Mouse (Mus musculus): ENCODE results near the gene Srsf5.
"Not testable (repeated sequence)": the region's sequence is repeated elsewhere in the genome, so short reads cannot be mapped to it uniquely, and the experiment has no call there.

The Srsf5 gene

DNA sequence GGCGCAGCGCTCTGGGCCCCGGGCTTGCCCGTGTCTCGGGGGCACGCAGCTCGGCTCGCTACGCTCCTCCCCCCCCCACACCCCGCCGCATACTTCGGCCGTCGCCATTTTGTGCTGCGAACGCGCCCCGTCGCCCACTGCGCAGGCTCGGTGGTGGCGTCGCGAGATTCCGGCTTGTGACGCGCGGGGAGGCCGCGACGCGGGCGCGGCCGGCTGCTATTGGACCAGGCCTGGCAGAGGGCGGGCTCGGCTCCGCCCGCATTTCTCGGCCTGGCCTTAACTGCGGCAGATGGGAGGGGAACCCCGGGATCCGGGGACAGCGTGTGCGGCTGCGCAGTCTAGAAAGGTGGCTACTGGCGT is 672 bp downstream of the Srsf5 start:
- in situ Hi-C loops (cut with MboI, MseI) = no loop called here

GRCm38 (mm10) chr12:80948202-80948601 is 2.9 kb downstream of the Srsf5 start:
- in situ Hi-C loops (cut with MboI, MseI) = no loop called here

- in situ Hi-C loops (cut with MboI, MseI) = not testable (repeated sequence)
Measured at GRCm38 (mm10) chr12:80949603-80950002, 4.3 kb downstream of the Srsf5 start.

DNA sequence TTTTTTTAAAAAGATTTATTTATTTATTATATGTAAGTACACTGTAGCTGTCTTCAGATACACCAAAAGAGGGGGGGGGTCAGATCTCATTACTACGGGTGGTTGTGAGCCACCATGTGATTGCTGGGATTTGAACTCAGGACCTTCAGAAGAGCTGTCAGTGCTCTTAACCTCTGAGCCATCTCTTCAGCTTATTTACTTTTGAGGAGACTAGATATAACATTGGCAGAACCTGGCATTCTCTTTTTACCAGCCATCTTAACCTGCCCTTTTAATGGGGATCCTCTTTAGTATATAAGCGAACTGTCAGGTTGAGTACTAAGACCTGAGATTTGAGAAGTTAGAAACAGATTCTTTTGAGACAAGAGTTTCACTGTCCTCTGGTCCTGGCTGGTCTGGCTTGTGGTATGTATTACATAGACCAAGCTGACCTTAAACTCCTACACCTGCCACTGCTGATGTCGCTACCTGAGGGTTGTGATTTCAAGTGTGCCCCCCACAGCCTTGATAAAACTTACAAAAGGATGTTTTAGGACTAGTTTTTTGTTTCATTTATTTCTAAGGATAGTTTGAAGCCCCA is 6.4 kb downstream of the Srsf5 start:
- in situ Hi-C loops (cut with MboI, MseI) = no loop called here

DNA sequence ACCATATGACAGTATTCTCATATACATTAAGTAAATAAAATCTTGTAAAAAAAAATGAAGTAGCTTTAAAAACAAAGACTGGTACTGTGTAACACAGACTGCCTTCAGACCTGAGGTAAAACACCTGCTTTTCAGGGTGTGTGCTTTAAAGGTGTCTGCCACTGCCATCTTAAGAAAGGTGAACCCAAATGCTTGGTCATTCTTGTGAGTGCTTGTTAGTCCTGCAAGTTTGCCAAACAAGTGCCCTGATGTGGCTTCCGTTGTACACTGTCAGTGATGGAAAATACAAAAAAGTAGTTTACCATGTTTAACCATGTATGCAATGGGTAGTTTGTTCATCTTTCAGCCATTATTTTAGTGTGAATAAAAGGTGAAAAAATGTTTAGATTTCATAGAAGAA is 7.2 kb downstream of the Srsf5 start:
- in situ Hi-C loops (cut with MboI, MseI) = no loop called here

DNA sequence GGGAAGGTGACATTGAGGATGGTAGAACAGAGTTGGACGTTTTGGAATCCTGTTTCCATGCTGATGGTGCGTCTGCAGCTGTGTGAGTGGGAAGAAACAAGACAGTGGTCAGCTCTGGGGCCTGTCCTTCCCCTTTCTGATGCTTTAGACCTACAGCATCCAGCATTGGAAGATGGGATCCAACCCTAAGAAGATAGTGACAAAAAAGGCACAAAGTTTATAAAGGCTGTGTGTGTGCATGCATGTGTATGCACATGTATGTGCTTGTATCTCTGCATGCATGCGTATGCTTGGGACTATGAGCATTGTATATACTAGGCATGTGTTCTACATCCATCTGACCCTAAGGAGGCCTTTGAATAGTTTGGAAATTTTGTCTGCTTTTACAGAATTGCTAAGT is 10.7 kb downstream of the Srsf5 start:
- in situ Hi-C loops (cut with MboI, MseI) = no loop called here

- in situ Hi-C loops (cut with MboI, MseI) = no loop called here
Measured at GRCm38 (mm10) chr12:80957961-80958360, 12.7 kb downstream of the Srsf5 start.

GRCm38 (mm10) chr12:80962566-80962965 is 17.3 kb downstream of the Srsf5 start:
- in situ Hi-C loops (cut with MboI, MseI) = no loop called here

DNA sequence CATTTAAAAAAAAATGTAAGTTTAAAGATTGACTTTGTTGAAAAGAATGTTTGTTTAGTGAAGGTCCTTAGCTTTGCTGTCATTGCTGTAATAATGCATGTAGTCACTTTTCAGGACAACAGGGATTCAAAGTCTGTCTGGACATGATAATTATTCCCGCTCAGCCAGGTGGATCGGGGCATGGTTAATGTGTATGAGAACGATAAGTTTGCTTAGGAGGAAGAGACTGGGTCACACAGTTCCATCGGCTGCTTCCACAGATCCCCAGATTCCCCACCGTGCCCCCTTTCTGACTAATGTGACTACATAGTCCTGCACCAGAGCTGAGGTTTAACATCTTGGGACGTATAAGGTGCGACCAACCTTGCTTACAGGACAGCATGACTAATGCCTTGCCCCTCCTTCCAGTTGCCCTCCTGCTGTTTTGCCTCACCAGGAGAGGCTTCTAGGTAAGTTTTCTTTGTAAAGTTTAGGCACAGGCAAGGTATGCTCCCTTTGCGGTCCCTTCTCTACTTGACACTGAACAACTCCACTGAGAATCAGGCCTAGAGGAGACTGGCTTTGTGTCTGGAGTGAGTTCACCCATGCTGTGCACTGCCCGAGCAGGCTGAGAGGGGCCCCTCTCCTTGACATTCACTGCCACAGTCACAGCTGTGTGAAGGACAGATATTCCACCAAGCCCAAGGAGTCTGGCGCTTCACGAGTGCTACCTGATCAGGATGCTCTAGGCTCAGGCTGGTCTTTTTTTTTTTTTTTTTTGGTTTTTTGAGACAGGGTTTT is 20.9 kb downstream of the Srsf5 start:
- in situ Hi-C loops (cut with MboI, MseI) = no loop called here

DNA sequence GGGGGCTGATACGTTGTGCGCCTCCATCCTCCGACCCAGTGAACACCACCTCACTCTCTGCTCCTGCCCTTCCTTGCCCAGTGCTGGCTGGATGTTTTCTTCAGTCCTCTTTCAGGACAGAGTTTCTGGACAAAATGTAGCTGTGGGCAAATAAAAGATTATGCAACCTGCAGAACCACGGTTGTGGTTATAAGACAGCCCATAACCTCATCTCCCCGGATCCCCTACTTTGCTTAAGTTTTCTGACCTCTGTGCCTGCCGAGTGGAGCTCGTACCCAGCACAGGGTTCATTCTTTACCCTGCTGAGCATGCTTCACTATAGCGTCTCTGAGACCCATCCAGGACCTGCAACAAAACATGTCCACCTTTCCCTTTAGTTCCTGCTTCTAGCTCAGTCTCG is 22.6 kb downstream of the Srsf5 start:
- in situ Hi-C loops (cut with MboI, MseI) = no loop called here

DNA sequence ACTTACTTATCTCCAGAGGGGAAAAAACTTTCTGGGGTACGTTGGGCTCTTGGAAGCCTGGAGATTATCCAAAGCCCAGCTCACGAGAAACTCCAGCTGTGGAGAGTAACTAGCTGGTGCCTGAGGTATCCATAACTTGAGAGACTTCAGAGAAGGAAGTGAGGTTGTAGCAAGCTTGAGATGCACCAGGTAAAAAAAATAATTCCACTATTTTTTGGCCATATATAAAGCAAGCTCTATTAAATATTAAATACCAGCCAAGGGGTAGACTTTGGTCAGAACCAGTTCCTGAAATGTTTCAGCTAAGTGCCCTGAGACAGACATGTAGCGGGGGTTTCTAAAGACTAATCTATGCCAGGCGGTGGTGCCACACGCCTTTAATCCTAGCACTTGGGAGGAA is 23.3 kb downstream of the Srsf5 start, which contains the start of gene Slc10a1:
Slc10a1 (minus strand) TSS at position 101 of the 400 bp plus-strand sequence.
- in situ Hi-C loops (cut with MboI, MseI) = no loop called here

GRCm38 (mm10) chr12:80970181-80970705 is 24.9 kb downstream of the Srsf5 start:
- in situ Hi-C loops (cut with MboI, MseI) = no loop called here

DNA sequence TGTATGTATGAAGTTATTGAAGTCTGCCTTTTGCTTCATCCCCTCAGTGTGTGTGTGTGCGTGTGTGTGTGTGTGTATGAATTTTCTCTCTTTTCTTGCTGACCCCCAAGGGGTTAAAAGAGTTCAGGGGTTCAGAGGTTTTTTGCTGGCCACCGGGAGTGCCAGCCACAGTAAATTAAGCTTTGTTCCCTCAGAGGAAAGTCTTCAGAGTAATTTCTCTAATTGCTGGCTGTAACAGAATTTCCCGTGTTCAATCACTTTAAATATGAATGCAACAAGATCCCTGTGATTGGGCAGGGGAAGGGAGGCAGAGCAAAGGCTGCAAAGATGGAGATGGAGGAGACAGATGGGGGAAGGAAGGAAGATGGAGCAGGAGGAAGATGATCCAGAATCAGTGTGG is 26.5 kb downstream of the Srsf5 start:
- in situ Hi-C loops (cut with MboI, MseI) = no loop called here

GRCm38 (mm10) chr12:80975939-80976671 is 30.8 kb downstream of the Srsf5 start:
- in situ Hi-C loops (cut with MboI, MseI) = no loop called here

GRCm38 (mm10) chr12:80982326-80982725 is 37.0 kb downstream of the Srsf5 start:
- in situ Hi-C loops (cut with MboI, MseI) = loop anchor here (5.0 kb wide), 1 partner anchor 205 kb away; no protein-coding TSS in a partner anchor

DNA sequence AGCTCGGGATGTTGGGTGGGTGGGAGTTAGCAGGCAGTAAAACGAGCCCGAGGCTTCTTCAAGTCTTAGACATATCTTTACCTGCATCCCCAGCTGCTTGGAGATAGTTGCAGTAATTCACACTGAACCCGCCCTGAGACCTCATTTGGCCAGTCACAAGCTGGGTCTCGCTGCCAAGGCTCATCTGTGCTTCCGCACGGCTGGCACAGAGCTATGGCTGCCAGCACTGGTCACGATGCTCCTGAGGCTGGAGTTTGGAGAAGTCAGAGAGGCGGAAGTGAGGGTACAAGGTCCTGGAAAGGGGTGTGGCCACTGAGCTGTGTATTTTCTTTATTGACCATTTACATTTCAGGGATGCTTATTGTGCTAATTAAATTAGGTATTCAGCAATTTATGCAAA is 38.4 kb downstream of the Srsf5 start:
- in situ Hi-C loops (cut with MboI, MseI) = loop anchor here (5.0 kb wide), 1 partner anchor 204 kb away; no protein-coding TSS in a partner anchor

DNA sequence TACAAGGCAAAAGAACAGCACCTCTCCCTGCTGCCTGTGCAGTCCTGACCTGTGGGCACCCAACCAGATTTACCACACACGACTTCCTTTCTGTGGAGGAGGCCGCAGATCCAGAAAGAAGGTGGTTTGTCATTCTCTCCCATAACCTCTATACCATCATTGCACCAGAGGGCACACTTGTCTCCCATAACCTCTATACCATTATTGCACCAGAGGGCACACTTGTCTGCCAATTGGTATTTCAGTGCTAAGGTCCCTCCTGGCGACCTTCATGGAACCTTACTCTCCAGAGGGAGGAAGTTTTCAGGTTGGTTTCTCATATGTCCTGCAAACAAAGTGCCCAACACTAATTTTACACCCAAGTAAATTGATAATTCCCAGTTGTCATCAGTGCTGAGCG is 41.3 kb downstream of the Srsf5 start:
- in situ Hi-C loops (cut with MboI, MseI) = loop anchor here in 1 of 2 experiments (5.0 kb wide), 1 partner anchor 416 kb away; no protein-coding TSS in a partner anchor

DNA sequence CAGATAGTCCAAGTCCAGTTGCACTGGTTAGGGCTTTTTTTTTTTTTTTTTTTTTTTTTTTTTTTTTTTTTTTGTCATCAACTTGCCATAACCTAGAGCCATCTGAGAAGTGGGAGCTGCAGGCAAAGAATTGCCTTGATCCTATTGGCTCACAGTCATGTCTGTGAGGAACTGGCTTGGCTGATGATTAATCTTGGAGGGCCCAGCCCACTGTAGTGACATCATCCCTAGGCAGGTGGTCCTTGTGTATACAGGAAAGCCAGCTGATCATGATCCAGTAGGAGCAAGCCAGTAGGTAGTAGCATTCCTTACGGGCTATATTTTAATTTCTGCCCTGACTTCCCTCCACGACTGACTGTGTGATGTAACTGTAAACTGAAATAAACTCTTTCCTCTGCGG is 43.0 kb downstream of the Srsf5 start:
- in situ Hi-C loops (cut with MboI, MseI) = loop anchor here in 1 of 2 experiments (5.0 kb wide), 1 partner anchor 414 kb away; no protein-coding TSS in a partner anchor

DNA sequence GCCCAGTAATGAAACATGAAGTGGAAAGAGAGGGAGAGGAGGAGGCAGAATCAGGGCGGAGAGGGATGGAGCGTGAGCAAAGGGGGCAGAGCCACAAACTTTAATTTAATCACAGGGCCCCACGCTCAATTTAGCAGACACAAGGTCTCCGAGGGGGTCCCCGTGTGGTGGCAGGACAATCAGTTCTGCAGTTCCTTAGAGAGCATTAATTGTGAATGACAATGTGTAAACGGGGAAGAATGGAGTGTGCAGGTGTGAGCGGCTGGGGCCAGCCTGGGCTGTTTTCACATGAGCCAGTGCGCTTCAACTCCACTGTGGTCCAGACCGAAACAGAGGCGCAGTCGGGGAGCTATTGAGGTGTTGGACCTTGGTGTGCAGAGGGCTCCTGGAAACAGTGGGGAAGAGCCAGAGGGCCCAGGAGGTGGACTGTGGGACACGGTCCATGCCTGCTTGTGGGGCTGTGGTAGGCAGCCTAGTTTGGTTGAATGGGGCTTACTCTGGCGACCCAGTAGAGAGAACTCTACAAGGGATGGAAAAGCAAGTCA is 45.7 kb downstream of the Srsf5 start:
- in situ Hi-C loops (cut with MboI, MseI) = no loop called here

DNA sequence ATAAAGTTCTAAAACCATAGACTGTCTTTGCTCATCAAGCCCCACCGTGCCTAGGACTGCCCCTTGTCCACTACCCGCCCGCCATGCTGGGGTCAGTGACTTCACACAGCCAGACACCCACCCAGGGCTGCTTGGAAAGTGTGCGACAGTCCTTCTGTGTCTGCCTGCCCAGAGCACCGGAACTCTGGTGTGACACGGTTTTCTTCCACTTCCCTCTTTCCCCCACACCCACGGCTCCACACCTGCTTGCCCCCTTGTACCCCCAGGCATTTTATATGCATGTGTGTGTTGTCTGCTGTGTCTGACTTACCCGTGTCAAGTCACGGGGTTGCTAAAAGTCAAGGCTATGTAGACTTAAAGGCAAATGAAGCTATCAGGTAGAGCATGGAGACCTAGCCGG is 46.5 kb downstream of the Srsf5 start:
- in situ Hi-C loops (cut with MboI, MseI) = no loop called here

DNA sequence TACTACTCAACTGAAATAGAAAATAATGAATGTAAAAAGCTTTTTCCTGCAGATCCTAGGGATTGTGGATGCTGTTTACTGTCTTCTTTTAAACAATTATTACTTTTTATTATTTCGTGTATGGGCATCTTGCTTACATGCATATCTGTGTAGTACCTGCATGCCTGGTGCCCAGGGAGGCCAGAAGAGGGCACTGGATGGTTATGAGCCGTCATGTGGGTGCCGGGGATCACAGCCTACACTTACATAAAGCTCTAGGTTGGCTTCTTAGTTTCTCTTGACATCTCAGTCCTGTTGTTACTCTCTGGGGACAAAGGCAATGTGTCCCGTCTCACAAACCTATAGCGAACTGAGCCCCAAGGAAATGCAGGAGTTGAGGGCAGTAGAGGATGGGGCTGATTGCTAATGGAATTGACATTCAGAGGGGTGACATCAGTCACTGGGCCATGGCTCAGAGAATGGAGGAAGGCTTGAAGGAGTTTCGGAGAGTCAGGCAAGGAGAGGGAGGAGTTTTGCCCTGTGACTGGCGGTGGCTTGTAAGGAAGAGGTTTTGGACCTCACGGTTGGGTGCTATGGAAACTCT is 47.3 kb downstream of the Srsf5 start:
- in situ Hi-C loops (cut with MboI, MseI) = no loop called here

GRCm38 (mm10) chr12:80993773-80994172 is 48.5 kb downstream of the Srsf5 start:
- in situ Hi-C loops (cut with MboI, MseI) = no loop called here

All from T-helper 17 cell (primary cell).